Mouse (Mus musculus) ES-E14 (cell line): ENCODE data around the gene Plg.

ENCODE experiments used
- ZC3H11A ChIP-seq: IDR thresholded peaks from 2 replicates; pipeline ENCODE4 v1.6.1; 2012; ENCODE audit warnings: low read depth, mild to moderate bottlenecking, inconsistent platforms, low read length, borderline replicate concordance
- ZNF384 ChIP-seq: IDR thresholded peaks from 2 replicates; pipeline ENCODE4 v1.6.1; 2012; ENCODE audit warnings: low read depth, low read length, inconsistent platforms

DNA sequence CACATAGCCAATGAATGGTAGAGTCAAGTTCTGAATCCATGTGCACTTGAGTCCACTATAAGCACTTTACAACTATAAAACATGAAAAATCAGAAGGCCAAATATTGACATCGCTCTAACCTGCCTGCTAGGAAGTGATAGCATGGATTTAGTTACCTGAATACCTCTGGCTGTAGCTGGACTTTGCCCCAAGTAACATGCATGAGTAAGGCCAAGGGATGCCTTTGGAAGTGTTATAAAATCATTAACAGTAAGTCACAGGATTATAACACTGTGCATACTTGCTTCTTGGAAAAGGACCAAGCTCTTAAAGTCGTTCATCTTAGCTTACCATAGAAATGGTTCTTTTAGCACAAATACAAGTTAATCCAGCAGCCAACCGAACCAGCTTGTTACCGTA, 41.3 kb upstream of the Plg start:
- TF ChIP-seq ZC3H11A: no peak
- TF ChIP-seq ZNF384: no peak
